Mouse (Mus musculus) kidney, postnatal 10 days (tissue): ENCODE measurements around the gene Plau.

Experiments used
- DNase-seq: peaks from one replicate; pipeline ENCODE4 v3.0.0; 2021; ENCODE audit warnings: mixed read lengths

Plau gene

GRCm38 (mm10) chr14:20836171-20836904, at the start of gene Plau:
Plau (plus strand) TSS chr14:20836660.
- peak; percentile 90 for DNase-seq

GRCm38 (mm10) chr14:20788151-20788550, 48.3 kb upstream of the Plau start:
- no peak for DNase-seq

GRCm38 (mm10) chr14:20789593-20789992, 46.9 kb upstream of the Plau start:
- no peak for DNase-seq

GRCm38 (mm10) chr14:20790445-20790844, 46.0 kb upstream of the Plau start:
- DNase-seq = no peak

GRCm38 (mm10) chr14:20790996-20791395, 45.5 kb upstream of the Plau start:
- no peak for DNase-seq

- DNase-seq = no peak
Observed at GRCm38 (mm10) chr14:20791511-20792242, 44.8 kb upstream of the Plau start.

- DNase-seq = no peak
Observed at GRCm38 (mm10) chr14:20792243-20792921, 44.1 kb upstream of the Plau start.

GRCm38 (mm10) chr14:20792922-20793757, 43.3 kb upstream of the Plau start:
- peak; percentile 79 for DNase-seq

GRCm38 (mm10) chr14:20793758-20794531, 42.5 kb upstream of the Plau start, which contains the start of gene Camk2g:
Camk2g (minus strand) TSS chr14:20794088.
- peak; percentile 93 for DNase-seq

GRCm38 (mm10) chr14:20794589-20794988, 41.9 kb upstream of the Plau start:
- DNase-seq = no peak

- DNase-seq = no peak
Observed at GRCm38 (mm10) chr14:20795423-20796152, 40.9 kb upstream of the Plau start.

- DNase-seq = no peak
Observed at GRCm38 (mm10) chr14:20796170-20796569, 40.3 kb upstream of the Plau start.

GRCm38 (mm10) chr14:20796643-20797042, 39.8 kb upstream of the Plau start:
- DNase-seq = no peak

- no peak for DNase-seq
Observed at GRCm38 (mm10) chr14:20798300-20798699, 38.2 kb upstream of the Plau start.

- DNase-seq = peak; percentile 96
Observed at GRCm38 (mm10) chr14:20798761-20799160, 37.7 kb upstream of the Plau start.

- no peak for DNase-seq
Observed at GRCm38 (mm10) chr14:20802926-20803605, 33.4 kb upstream of the Plau start.

- peak; percentile 90 for DNase-seq
Observed at GRCm38 (mm10) chr14:20803606-20803938, 32.9 kb upstream of the Plau start.

GRCm38 (mm10) chr14:20804481-20804880, 32.0 kb upstream of the Plau start:
- DNase-seq = no peak

- peak; percentile 88 for DNase-seq
Observed at GRCm38 (mm10) chr14:20804964-20805672, 31.3 kb upstream of the Plau start.
